Mouse (Mus musculus): ENCODE data around the gene Gm48552. TPM values are rescaled to one million over a fixed set of nuclear protein-coding genes. Genes with fewer than 3 reads are reported as not detected.

The Gm48552 gene
- polyA plus RNA-seq, 2 experiments from 2014 or later, result 0.71 to 2.3 TPM

DNA sequence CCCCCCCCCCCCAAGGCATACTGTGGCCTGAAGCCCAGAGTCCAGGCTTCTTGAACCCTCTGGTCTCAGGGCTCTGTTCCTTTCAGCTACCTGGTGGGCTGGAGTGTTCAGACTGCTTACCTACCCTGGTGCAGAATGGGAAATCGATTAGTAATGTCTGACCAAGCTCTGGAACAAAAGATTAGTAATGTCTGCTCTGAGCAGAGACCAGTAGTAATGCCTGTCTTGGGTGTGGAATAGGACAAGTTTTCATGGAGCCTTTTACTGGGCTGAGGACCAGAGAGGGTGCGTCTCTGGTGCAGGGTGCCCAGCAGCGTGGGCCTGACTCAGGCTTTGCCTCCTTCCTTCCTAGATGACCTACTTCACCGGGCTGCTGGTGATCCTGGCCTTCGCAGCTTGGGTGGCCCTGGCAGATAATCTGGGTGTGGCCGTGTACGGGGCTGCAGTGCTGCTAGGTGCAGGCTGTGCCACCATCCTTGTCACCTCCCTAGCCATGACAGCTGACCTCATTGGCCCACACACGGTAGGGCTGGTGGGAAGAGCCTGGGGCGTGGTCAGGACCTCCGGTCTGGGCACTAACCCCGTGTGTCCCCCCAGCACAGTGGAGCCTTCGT lies 26.4 kb upstream of the Gm48552 start:
- no peak for ATAC-seq

DNA sequence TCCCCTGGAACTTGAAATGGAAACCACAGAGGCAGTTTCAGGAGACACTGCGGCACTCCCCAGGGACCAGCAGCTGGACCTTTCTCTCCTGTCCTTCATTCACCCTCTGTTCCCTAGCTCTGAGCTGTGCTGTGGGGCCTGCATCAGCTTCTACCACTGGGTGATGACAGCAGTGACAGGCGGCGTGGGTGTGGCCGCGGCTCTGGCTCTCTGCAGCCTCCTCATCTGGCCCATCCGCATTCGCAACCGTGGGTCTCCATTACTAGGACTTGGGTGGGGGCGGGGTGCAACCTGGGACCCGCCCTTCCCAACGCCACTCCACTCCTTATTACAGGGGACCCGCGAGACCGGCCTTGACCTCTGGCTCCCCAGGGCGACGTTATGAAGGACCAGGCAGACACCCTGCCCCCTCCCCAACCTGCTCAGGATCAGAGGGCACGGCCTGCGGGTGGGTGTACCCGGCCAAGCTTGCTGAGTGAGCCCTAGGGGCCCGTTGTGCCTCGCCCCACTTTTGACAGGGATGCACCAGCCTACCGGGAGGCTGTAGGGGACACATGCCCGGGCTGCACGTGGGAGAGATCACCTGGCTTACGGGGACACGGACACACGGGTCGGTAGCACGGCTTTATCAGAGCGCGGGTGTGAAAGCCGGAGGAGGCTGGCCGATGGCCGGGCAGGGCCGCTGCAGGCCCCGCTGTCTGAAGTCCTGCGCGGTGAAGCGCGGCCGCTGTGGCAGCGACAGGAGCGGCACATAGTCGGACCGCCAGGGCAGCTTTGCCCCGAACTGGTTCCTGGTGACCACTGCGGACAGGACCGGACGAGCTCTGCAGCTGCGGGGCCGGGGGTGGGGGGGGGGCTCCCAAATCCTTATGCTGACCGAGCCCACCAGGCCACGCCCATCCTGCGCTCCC lies 25.1 kb upstream of the Gm48552 start:
- no peak for ATAC-seq

DNA sequence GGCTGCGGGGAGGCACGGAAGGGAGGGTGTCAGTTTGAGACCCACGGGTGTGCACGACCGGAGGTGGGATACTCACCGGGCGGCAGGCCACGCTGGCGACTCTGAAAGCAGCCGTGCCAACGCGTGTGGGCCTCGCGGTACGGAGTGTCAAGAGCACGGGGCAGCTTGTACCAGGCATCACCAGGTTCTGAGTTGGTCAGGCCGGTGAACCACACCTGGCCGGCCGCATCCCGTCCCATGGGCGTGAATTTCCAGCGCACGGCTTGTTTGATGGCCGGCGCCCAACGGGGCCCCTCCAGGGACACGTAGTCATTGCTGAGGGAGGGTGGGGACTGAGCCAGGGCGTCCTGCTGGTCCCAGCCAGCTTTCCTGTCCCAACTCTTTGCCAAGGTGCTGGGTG lies 24.1 kb upstream of the Gm48552 start:
- ATAC-seq, result no peak

DNA sequence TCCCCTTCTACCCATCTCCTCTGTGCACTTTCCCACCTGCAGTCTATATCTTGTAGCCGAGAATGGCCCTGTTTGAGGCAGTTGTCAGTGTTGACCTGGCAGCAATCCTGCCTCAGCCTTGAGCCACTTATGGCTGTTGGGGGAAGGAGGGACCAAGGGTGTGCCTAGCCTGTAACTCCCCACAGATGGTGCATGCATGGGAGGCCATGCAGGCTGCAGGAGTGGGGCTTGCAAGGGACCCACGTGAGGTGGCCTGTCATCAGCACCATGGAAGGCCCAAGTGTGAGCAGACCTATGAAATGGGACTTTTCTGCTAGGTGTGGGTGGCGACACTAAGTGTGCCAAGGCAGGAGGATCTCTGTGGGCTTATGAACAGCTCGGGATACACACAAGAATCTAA lies 23.7 kb upstream of the Gm48552 start:
- no peak for ATAC-seq

DNA sequence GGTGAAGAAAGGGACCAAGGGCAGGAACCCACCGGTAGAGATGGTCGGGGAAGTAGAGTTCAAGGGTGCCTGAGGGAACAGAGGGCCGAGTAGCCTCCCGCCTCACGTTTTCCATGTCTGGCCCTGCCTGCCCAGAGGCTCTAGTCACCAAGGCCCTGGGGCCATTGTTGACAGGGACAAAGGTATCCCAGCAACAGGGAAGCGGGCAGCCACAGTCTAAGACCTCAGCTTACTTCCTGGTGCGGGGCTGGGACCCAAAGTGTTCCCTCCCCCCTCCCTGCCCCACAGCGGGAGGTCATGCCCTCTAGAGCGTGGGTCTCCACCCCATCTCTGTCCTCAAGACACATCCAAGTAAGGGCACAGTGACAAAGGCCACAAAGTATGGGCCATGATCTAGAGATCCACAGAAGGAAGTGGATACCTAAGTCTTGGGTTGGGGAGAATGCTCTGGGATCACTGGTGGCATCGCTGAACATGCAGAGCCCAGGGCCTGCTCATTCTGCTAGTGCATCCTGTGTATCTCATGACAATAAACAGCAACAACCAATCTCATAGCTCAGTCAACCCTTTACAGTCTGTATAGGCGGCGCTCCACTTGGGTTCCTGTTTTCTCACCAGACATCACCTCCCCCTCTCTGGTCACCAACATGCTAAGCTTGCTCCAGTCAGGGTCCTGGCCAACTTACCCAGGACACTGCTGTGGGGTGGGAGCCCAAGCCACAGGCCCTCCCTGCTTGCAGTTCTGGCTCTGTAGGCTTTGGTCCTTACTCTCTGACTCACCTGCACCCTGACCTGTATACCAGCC lies 22.9 kb upstream of the Gm48552 start, which contains the start of gene 4930404N11Rik:
TSS of gene 4930404N11Rik (minus strand) at position 145 of the 805 bp plus-strand sequence.
- ATAC-seq, result no peak

DNA sequence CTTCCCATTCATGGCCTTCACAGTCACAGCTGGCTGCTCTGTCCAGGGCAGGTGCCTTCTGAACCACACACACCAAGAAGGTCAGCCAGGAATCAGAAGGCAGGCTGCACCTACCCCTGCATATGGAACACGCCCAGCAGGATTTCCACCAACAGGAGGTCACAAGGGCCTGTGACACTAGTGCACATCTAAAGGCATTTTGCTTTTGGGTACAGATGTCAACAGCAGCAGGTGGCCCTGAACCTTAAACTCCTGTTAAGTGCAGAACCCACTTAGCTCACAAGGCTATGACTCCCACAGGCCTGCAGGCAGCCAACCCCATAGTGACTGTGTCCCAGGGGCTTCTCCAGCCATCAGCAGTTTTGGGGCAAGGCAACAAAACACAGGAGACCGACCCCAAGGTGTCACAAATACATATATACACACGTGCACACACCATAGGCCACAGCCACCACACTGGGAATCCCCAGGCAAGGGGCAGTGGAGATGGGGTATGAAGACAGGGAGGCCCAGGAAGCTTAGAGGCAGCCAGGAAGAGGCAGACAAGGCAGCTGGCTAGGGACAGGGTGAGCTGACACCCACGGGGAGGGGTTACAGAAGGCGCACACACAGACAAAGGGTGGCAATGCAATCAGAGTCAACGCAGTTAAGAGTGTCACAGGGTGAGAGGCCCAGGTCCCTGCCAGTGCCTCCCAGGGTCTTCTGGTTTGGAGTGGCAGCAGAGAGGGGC lies 22.2 kb upstream of the Gm48552 start:
- ATAC-seq, result no peak

DNA sequence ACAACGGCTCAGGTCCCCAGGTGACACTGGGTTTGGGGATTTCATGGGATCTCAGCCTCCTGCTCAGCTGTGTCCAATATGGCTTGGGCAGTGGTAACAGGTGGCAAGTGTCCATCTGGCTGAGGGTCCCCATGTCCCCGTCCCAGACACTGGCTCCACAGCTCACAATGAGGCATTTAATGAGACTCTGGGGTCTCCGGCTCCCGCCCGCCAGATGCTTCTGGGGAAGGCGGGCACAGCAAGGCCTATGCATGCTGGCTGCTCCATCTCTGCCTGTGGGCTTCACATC lies 21.7 kb upstream of the Gm48552 start:
- ATAC-seq, result no peak

DNA sequence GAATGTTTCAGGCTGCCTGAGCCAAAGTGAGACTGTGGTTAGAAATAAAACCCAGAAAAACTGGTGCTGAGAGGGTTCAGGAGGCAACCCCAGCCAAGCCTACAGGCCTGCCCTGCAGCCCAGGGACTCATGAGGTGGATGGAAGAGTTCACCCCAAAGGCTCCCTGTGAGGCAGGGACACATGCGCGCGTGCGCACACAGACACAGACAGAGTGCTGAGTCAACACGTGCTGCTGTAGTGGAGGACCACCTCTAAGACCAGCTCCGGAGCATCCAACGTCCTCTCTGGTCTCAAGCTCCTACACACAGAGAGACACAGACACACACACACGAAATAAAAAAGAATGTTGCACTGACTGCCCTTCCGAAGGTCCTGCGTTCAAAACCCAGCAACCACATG lies 13.5 kb upstream of the Gm48552 start:
- no peak for ATAC-seq

DNA sequence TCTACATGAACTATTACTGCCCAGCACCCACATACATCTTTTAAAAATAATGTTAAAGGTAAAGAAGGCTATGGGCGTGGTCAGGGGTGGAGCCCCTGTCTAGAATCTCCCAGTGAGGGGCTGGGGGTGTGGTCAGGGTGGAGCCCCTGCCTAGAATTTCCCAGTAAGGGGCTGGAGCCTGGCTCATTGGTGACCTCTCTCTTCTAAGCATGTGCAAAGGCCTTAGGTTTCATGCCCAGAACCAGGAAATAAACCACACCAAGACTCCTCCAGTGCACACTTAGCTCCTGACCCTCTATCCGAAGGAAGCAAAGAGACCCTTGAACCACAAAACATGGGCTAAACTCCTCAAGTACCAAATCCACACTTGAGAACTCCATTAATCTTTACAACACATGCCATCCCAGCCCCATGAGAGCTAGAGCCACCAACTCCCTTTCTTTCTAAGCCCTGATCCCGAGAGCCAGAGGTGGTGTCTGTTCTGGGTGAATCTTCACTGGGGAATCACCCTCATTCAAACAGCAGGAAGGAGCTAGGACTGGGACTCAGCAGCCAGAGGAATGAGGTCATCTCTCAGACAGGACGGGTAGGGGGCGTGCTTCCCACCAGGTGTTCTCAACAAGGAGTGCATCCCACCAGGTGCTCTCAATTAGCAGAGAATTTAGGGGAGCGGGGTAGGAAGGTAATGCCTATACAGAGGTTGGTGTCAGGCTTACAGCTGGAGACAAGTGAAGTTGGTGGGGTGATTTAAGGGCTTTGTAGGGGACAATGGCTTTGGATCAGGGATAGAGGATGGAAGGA lies 12.0 kb upstream of the Gm48552 start:
- ATAC-seq, result no peak

DNA sequence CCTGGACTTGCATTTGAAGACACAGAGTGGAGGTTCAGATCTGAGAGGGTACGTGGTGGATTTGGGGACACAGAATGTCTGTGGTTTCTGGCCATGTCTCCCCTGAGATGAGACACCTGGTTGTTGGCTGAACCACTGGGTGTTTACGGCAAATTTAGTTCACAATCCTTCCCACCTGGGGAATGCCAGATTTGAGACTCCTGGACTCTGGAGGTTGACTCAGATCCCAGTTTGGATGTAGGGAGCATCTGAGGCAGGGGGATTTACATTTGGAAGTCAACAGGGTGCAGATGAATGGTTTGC lies 11.5 kb upstream of the Gm48552 start:
- no peak for ATAC-seq

DNA sequence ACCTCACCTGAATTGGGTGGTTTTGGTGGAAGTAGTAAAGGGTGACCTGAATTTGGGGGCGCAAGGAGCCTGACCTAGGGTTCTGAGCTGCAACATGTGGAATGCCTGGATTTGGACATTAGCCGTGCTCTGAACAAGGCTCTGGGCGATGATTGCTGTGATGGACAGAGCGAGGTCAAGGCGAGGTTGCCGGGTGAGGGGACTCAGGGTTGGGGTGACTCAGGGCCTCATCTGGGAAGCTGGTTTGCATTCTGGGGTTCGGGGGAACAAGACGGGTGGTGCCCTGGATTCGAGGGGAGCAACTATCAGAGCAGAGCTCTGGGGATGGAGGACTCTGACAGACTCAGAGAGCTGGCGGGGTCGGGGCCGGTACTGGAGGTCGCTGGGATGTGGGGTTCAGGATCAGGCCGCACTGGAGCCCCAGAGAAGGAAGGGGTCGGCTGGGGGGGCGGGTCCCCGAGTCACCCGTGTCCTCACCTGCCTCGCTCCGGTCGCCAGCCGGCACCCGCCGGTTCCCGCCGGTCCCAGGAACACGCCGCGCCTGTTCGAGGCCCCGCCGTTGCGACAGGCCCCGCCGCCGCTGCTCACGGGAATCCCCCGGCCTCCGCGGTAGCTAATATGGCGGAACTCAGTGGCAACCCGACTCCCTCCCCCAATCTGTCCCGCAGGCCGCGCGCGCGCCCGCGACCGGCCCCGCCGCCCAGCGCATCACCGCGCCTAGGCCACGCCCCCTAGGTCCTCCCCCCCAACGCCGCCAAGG lies 10.8 kb upstream of the Gm48552 start, which contains the start of gene Fzr1:
TSS of gene Fzr1 (minus strand) at position 724 of the 760 bp plus-strand sequence.
- ATAC-seq, result no peak

DNA sequence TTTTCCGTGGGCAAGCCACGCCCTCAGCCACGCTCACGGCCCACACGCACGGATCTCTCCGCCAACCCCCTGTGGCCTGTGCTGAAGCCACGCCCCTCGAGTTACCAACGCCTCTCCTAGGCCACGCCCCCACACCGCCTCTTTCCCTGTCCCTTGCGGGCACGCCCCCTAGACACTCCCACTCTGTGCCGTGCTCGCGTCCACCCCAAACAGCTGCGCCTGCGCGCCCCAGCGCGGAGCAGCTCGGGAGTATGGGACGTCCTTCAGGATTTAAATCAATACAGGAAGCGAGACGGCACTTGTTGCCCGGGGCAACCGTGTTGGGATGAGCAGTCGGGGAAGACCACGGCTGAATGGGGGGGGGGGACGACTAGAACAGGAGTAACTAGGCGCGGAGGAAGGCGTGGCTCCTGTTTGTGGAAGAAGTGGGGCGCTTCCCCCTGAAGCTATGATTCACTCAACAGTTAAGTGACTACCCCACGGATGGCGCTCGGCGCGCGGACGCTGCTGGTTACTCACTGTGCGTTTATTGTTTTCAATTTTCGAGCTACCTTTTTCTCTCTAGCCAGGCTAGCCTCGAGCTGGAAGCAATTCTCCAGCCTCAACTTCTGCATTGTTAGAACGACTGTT lies 10.1 kb upstream of the Gm48552 start:
- ATAC-seq, result peak; percentile 95

DNA sequence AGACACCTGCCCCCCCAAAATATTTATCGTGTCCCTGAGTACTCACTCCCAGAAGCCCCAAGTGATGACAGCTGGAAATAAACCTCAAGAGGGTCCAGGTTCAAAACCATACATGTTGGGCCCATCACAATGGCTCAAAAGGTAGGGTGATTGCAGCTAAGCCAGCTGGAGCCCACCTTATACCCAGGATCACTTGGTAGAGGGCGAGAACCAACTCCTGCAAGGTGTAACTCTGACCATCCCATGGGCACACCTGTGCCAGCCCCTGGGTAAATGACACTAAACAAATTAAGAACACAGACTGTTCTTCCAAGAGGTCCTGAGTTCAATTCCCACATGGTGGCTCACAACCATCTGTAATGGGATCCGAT lies 9.6 kb upstream of the Gm48552 start:
- no peak for ATAC-seq

DNA sequence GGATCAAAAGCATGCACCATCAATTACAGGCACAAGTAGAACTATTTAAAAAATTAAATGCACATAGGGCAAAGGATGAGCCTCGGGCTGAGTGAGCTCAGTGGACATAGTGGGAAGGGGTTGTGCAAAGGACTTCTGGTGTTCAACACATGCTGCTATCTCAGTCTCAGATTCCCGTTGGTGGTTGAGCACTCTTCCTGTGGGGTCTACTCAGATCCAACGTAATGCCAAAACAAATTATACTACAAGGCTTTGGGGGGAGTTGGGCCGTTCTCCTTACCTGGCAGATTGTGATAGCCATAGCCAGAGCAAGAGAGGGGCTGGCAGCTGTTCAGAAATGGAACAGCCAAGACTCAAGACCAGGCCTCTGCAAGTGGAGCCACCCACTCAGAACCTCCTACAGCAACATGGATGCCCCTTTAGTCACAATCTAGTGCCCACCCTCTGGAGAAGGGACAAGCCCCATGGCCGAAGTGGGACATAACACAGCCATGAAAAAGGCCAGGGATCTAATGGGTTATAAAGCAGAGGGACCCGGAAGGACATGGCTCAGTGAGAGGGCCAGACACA lies 8.9 kb upstream of the Gm48552 start:
- ATAC-seq, result no peak

DNA sequence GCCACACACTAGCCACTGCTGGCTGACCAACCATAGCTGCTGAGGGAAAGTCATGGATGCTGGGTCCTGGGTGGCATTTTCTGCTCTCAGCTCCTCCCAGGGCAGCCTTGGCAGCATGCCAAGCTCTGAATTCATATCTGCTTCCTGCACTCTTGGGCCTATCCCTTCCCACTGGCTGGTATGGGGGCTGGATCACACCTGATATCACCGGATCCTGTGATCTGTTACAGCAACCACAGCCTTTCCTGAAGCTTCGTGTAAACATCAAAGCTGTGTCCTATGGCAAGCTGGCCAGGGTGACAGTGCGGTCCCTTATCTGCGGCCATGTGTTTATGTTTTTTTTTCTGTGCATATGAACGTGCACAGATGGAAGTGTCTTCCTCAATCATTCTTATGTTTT lies 6.8 kb upstream of the Gm48552 start:
- no peak for ATAC-seq

DNA sequence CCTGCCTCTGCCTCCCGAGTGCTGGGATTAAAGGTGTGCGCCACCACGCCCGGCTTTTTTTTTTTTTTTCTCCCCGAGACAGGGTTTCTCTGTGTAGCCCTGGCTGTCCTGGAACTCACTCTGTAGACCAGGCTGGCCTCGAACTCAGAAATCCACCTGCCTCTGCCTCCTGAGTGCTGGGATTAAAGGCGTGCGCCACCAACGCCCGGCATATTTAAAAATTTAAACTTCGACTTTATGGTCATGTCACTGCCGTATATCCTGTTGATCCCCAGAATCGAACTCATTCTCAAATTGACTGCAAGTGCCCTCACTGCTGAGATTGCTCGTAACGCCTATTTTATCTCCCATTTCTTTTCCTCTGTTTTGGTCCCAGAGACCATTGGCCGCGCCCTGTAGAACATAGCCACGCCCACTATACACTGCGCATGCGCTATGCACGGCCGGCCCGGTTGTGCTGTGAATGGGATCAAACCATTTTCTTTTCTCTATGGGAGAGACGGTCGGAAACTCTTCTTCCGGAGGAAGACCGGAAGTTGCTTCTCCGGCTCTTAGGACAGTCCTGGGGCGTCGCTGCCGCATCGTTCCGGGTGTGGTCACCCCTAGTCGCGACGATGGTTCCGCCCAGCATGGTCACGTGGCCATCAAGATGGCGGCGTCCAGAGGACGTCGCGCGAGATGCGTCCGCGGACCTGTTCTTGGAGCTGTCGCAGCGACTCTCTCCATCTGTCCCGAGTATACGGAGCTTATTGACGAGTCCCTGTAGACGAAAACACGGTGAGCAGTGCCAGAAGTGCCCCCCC lies 4.8 kb upstream of the Gm48552 start, which contains the start of the genes Dohh and Gm48551:
TSS of gene Dohh (plus strand) at position 627 of the 803 bp plus-strand sequence.
TSS of gene Gm48551 (plus strand) at position 665 of the 803 bp plus-strand sequence.
- ATAC-seq, result peak; percentile 94

DNA sequence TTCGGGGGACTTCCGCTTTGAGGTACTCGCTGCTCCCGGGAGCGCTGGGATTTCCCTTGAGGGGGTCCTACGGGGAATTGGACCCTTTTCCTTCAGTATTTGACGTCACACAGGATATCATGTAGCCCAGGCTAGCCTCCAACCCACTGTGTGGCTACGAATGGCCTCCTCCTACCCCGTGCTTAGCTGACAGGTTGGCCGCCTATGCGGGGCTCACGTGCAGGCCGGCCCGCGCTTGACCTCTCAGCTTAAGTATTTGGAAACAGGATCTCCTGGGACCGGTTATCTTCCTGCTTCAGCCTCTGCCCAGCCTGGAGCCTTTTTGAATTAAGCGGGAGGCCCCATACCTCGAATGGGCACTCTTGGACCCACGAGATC lies 4.2 kb upstream of the Gm48552 start:
- ATAC-seq, result peak; percentile 24

DNA sequence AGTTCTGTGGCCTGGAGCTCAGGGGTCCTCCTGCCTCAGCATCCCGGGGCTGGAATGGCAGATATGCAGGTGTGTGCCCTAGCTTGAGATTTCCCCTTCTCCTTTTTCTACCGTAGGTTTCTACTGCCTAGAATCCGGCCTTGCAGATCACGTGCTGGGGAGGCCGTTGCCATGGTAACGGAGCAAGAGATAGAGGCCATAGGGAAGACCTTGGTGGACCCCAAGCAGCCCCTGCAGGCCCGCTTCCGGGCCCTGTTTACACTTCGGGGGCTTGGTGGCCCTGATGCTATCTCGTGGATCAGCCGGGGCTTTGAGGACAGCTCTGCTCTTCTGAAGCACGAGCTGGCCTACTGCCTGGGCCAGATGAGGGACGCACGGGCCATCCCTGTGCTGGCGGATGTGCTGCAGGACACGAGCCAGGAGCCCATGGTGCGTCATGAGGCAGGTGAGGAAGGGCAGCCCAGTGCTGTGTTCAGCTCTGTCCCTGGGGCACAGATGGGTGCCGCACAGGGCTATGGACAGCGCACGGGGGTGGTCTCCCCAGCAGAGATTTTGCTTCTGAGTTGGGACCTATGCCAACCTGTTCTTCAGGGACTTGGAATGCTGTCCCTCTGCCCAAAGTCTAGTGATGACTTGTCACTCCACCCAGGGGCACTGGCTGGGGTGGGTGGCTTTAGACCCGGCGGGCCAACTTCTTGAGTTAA lies 3.0 kb upstream of the Gm48552 start:
- no peak for ATAC-seq

DNA sequence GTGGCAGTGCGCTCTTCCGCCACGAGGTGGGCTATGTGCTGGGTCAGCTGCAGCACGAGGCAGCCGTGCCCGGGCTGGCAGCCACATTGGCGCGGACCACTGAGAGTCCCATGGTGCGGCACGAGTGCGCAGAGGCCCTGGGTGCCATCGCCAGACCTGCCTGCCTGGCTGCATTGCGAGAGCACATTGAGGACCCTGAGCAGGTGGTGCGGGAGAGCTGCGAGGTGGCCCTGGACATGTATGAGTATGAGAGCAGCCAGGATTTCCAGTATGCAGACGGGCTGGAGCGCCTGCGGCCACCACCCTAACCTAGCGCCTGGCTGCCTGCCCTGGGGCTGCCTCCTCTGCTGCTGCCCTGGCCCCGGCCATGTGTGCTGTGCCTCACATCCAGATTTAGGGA lies 1.1 kb upstream of the Gm48552 start:
- ATAC-seq, result no peak

All from CD4-positive, CD25-positive, alpha-beta regulatory T cell, adult 4 months (primary cell).